Mouse (Mus musculus) kidney, embryonic 16.5 days (tissue): ENCODE results near the gene Itga2b. TPM values are rescaled to one million over a fixed set of nuclear protein-coding genes. Genes with fewer than 3 reads are reported as not detected.
A peak's percentile ranks its signal among the peaks of the same experiment; 100 is the strongest.

Source experiments
- ATAC-seq: fragments of 200-750 bp; cut with Nextera tagmentation; 2 replicates; pipeline ENCODE4 v1.8.0; 2017; ENCODE audit warnings: moderate TSS enrichment; ENCODE audit not compliant: low FRiP score, low TSS enrichment
- H3K27ac ChIP-seq: fragments of 300-500 bp; sonication (generic); 2 replicates; pipeline ENCODE4 v1.5.1; 2014; ENCODE audit warnings: low read length
- H3K27me3 ChIP-seq: fragments of 300-500 bp; sonication (generic); 2 replicates; pipeline ENCODE4 v1.6.1; 2014; ENCODE audit warnings: low read length, control low read depth, mixed read lengths; ENCODE audit not compliant: insufficient read depth
- H3K36me3 ChIP-seq: fragments of 300-500 bp; sonication (generic); 2 replicates; pipeline ENCODE4 v1.6.1; 2014; ENCODE audit warnings: low read length, control low read depth, mixed read lengths; ENCODE audit not compliant: insufficient read depth
- H3K4me1 ChIP-seq: fragments of 300-500 bp; sonication (generic); 2 replicates; pipeline ENCODE4 v1.6.1; 2014; ENCODE audit warnings: low read length, control low read depth, mixed read lengths; ENCODE audit not compliant: insufficient read depth
- H3K4me2 ChIP-seq: fragments of 300-500 bp; sonication (generic); replicated peaks from 2 replicates; pipeline ENCODE4 v1.6.1; 2014; ENCODE audit warnings: low read depth, low read length
- H3K4me3 ChIP-seq: fragments of 300-500 bp; sonication (generic); 2 replicates; pipeline ENCODE4 v1.5.1; 2014; ENCODE audit warnings: mild to moderate bottlenecking, low read length
- H3K9ac ChIP-seq: fragments of 300-500 bp; sonication (generic); replicated peaks from 2 replicates; pipeline ENCODE4 v1.6.1; 2014; ENCODE audit warnings: low read length
- H3K9me3 ChIP-seq: fragments of 300-500 bp; sonication (generic); 2 replicates; pipeline ENCODE4 v1.6.1; 2016; ENCODE audit warnings: low read length, control low read depth
- WGBS: fragments of 180-500 bp; shearing (Covaris S2); extraction: QIAGEN DNeasy Blood & Tissue Kit; methylation state at CpG from one replicate; pipeline ENCODE4 v1.1.7; 2014; 5-methylcytosine and 5-hydroxymethylcytosine counted together
- microRNA-seq: library from miRNA; unstranded; fragments of <30 nt; microRNA quantifications from one replicate; pipeline ENCODE4, GENCODE M21; 2016
- polyA plus RNA-seq: library from polyadenylated mRNA; unstranded; fragments of >200 nt; fragmentation: Nextera tagmentation; extraction: Ambion mirVana; gene quantifications from 2 replicates; pipeline ENCODE4 v1.2.1, GENCODE M21; 2015

Itga2b gene
- polyA plus RNA-seq, 1 experiment from 2014 or later: 10.8 TPM

DNA sequence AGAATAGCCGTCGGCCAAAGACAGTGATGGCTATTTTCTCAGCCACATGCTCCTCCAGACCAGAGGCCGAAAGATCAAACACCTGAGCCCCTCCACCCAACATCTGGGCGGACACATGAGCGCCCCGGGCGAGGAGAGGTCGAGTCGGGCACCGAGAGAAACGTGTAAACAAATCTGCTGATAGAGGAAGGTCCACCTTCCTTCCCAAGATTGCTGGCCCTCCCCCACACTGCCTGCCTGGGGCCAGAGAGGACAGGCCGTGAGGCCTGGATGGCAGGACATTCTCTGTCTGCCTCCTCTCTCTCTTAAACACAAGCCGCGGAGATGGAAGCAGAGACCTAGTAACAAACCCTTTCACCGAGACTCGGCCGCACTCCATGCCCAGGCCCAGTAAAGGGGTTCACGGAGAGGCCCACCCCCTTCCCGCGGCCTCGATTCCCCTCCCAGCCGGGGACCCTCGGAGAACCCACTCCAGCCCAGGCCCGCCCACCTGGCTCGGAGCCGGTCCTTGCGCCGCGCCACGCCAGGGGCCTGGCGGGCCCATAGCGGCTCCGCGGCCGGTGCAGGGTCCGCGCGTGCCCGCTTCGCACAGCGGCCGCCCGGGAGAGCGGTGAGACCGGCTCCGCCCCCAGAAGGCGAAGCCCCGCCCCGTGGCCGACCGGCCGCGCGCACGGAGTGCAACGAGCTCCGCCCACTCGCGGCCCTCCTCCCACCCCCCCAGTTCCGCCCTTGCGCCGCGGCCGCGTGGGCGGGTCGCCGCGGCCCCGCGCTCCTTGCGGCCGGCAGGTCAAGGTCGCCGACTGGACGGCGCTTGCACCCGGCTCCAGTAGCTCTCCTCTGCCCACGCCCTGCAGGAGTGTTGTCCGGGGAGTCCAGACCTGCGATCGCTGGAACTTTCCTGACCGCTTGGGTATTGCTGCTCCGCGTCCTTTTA lies 62.8 kb downstream of the Itga2b start:
- peak overlapping the region; percentile 79 for H3K4me3 ChIP-seq
- ATAC-seq: peak; percentile 72
- H3K9ac ChIP-seq: peak overlapping the region; percentile 92
- WGBS: under 1% methylated on average over 78 of the region's 85 CpGs
- H3K27ac ChIP-seq: peak overlapping the region; percentile 98
- no peaks in the 10 kb centered on the region for H3K9me3 ChIP-seq
- peaks cover 26% of the 10 kb centered on the region for H3K4me1 ChIP-seq
- peak overlapping the region; percentile 72 for H3K4me2 ChIP-seq
- H3K36me3 ChIP-seq: peaks cover 21% of the 10 kb centered on the region
- H3K27me3 ChIP-seq: no peaks in the 10 kb centered on the region

DNA sequence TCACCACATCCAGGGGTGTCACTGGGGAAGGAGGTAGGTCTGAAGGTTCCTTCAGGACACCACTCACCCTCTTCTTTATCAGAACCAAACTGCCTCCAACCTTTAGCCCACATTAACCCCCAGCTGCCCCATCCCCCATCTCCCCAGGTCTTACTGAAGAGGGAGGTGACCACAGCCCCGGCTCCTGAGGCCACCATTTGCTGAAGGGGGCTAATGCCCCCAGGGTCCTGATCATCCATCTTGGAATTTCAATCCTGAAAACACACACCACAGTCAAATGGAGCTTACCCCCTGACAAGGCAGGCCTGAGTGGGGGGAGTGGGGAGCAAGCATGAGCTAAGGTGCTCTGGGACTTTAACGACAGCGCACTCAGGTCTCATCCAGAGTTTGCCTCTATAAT lies 63.5 kb downstream of the Itga2b start:
- 9% methylated on average over 3 of the region's 3 CpGs for WGBS
- Histone ChIP-seq H3K4me1 (peaks cover 26% of the 10 kb centered on the region), H3K9me3 (no peaks in the 10 kb centered on the region), H3K27ac (peak overlapping the region; percentile 98), H3K9ac (peak overlapping the region; percentile 92), H3K27me3 (no peaks in the 10 kb centered on the region), H3K4me3 (peak overlapping the region; percentile 79), H3K36me3 (peaks cover 21% of the 10 kb centered on the region), H3K4me2 (peak overlapping the region; percentile 72)
- no peak for ATAC-seq

GRCm38 (mm10) chr11:102405544-102406285 lies 64.2 kb downstream of the Itga2b start:
- H3K4me1 ChIP-seq: peaks cover 26% of the 10 kb centered on the region
- H3K9me3 ChIP-seq: no peaks in the 10 kb centered on the region
- peaks cover 4% of the 10 kb centered on the region; the same call in 1 of the 2 replicates for H3K27me3 ChIP-seq
- peak overlapping the region; percentile 72 for H3K4me2 ChIP-seq
- H3K4me3 ChIP-seq: peak overlapping the region; percentile 79
- no peak for ATAC-seq
- 86% methylated on average over 11 of the region's 11 CpGs for WGBS
- H3K27ac ChIP-seq: no peak overlapping the region
- H3K36me3 ChIP-seq: peaks cover 21% of the 10 kb centered on the region
- peak overlapping the region; percentile 92 for H3K9ac ChIP-seq

DNA sequence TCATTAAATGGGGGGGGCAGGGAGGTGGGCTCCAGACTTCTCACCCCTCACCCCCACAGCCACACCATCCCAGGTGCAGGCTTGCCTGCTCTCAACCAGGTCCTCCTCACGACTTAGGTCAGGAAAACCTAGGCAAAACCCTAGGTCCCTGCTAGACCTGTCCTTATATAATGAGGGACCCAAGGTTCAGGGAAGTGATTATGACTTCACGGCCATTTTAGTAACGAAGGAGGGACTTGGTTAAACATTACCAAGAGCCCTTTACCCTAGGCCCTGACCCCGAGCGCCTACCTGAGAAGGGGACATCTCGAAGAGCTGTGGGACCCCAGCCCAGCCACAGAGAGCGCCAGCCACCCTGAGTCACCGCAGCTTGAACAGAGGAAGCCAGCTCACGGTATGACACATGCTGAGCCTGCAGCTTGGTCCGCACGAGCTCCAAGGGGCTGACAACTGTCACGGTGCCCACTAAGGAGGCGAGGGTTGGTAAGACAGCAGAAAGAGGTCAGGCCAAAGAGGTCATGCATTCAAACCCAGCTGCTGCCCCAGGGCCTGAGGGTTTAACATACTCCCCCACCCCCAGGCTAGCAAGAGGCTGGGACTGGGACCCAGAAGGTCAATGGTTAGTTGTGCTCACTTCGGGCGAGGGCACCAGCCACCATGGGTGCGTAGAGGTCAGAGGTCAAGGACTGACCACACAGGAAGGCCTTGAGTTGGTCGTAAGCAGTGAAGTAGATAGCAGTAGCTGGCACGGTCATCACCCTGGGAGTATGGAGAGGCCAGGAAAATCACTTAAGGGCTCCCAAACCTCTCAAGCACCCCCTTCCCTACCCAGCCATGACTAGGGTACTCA lies 65.5 kb downstream of the Itga2b start:
- 72% methylated on average over 18 of the region's 18 CpGs for WGBS

DNA sequence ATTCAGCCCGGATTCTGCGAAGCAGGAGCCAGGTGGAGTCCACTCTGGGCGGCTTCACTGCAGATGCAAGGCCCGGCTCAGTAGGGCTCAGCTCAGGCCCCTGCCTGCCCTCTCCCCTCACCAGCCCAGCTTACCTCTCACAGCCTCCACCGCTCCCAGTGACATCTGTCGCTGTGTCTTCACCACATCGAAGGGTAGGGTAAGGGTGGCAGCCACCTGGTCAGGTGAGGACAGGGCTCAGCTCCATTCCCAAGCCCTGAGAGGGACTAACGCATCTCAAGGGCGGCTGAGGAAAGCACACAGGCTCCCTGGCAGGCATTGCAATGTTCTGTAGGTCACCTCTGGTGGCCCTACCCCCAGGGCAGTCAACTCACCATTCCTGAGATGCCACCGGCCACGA lies 66.3 kb downstream of the Itga2b start:
- Histone ChIP-seq H3K9ac (no peak overlapping the region), H3K9me3 (no peaks in the 10 kb centered on the region), H3K36me3 (peaks cover 21% of the 10 kb centered on the region), H3K4me3 (no peak overlapping the region), H3K4me1 (peaks cover 36% of the 10 kb centered on the region), H3K4me2 (no peak overlapping the region), H3K27ac (no peak overlapping the region), H3K27me3 (peaks cover 24% of the 10 kb centered on the region)
- 93% methylated on average over 11 of the region's 11 CpGs for WGBS
- ATAC-seq: no peak

More for the DNA sequence above, 65.5 kb downstream of the Itga2b start:
- Histone ChIP-seq H3K9ac (no peak overlapping the region), H3K4me1 (peaks cover 34% of the 10 kb centered on the region), H3K4me3 (no peak overlapping the region), H3K27ac (no peak overlapping the region), H3K4me2 (no peak overlapping the region), H3K9me3 (no peaks in the 10 kb centered on the region), H3K27me3 (peaks cover 17% of the 10 kb centered on the region), H3K36me3 (peaks cover 21% of the 10 kb centered on the region)
- ATAC-seq: no peak

Small RNA genes lying within 50 kb of the gene (microRNA-seq; reads per million reads assigned to microRNA genes)
- gene Mir6930: not detected

Other genes starting within 250 kb of the Itga2b start
- gene Hdac5, start 240.0 kb downstream of the Itga2b start, polyA plus RNA-seq: 51.5 and 59.8 TPM in 2 replicates
- 21.2 and 24.6 TPM in 2 replicates for gene BC030867, start 221.2 kb downstream of the Itga2b start, polyA plus RNA-seq
- not detected in 2 replicates for gene Asb16, start 201.4 kb downstream of the Itga2b start, polyA plus RNA-seq
- 64.4 and 66.7 TPM in 2 replicates for gene Tmub2, start 185.2 kb downstream of the Itga2b start, polyA plus RNA-seq
- gene Atxn7l3, start 173.5 kb downstream of the Itga2b start, polyA plus RNA-seq: 12.4 and 13.3 TPM in 2 replicates
- 94.7 and 97.3 TPM in 2 replicates for gene Ubtf, start 150.4 kb downstream of the Itga2b start, polyA plus RNA-seq
- gene Slc4a1, start 103.9 kb downstream of the Itga2b start, polyA plus RNA-seq: 9.0 and 9.6 TPM in 2 replicates
- gene Rundc3a, start 76.7 kb downstream of the Itga2b start, polyA plus RNA-seq: 3.3 and 3.9 TPM in 2 replicates
- gene Slc25a39, start 62.2 kb downstream of the Itga2b start, polyA plus RNA-seq: 337 and 360 TPM in 2 replicates
- gene Grn, start 39.8 kb downstream of the Itga2b start, polyA plus RNA-seq: 208 and 213 TPM in 2 replicates
- 5.3 and 5.8 TPM in 2 replicates for gene Fam171a2, start 22.4 kb downstream of the Itga2b start, polyA plus RNA-seq
- 47.5 and 63.8 TPM in 2 replicates for gene Gpatch8, start 86.3 kb upstream of the Itga2b start, polyA plus RNA-seq
- gene Gm11627, start 109.3 kb upstream of the Itga2b start, polyA plus RNA-seq: 7.9 and 10.8 TPM in 2 replicates
- gene Fzd2, start 134.3 kb upstream of the Itga2b start, polyA plus RNA-seq: 27.2 and 27.5 TPM in 2 replicates
- 0.28 and 0.34 TPM in 2 replicates for gene Meioc, start 193.6 kb upstream of the Itga2b start, polyA plus RNA-seq
- 51.9 and 52.1 TPM in 2 replicates for gene Ccdc43, start 227.7 kb upstream of the Itga2b start, polyA plus RNA-seq